Mouse (Mus musculus) spleen, adult 2 months (tissue): ENCODE data around the gene Rbl1. TPM values are rescaled to one million over a fixed set of nuclear protein-coding genes. Genes with fewer than 3 reads are reported as not detected.
"Not testable (repeated sequence)": the region's sequence is repeated elsewhere in the genome, so short reads cannot be mapped to it uniquely, and the experiment has no call there.

ENCODE experiments used
- DNase-seq, 2 experiments: peaks; one replicate each; pipeline versions ENCODE4 v3.0.0 to v3.0.0-alpha.2; 2012 to 2021; ENCODE audit warnings: low spot score in 2 of 2, low read depth in 1 of 2
- H3K27ac ChIP-seq: fragments of 200-500 bp; 2 replicates; pipeline ENCODE4 v1.5.1; 2012; ENCODE audit warnings: low read length, inconsistent platforms; ENCODE audit not compliant: insufficient read depth
- H3K27me3 ChIP-seq: fragments of 200-500 bp; 2 replicates; pipeline ENCODE4 v1.6.1; 2012; ENCODE audit warnings: mild to moderate bottlenecking, moderate library complexity, low read length, inconsistent platforms; ENCODE audit not compliant: control insufficient read depth, insufficient read depth
- H3K36me3 ChIP-seq: fragments of 200-500 bp; 2 replicates; pipeline ENCODE4 v1.6.1; 2012; ENCODE audit warnings: mild to moderate bottlenecking, low read length, inconsistent platforms; ENCODE audit not compliant: control insufficient read depth, insufficient read depth
- H3K4me1 ChIP-seq: fragments of 200-500 bp; 2 replicates; pipeline ENCODE4 v1.6.1; 2011; ENCODE audit warnings: inconsistent platforms; ENCODE audit not compliant: control insufficient read depth, insufficient read depth, insufficient read length
- H3K4me3 ChIP-seq: fragments of 200-500 bp; 2 replicates; pipeline ENCODE4 v1.5.1; 2011; ENCODE audit warnings: mild to moderate bottlenecking, inconsistent platforms; ENCODE audit not compliant: insufficient read depth, insufficient read length; ENCODE audit errors: extremely low read depth
- CTCF ChIP-seq: fragments of 200-500 bp; IDR thresholded peaks from 2 replicates; pipeline ENCODE4 v1.5.1; 2011; ENCODE audit warnings: mild to moderate bottlenecking, inconsistent platforms; ENCODE audit not compliant: insufficient read depth, insufficient read length, insufficient replicate concordance; ENCODE audit errors: extremely low read depth
- POLR2A ChIP-seq: fragments of 200-500 bp; IDR thresholded peaks from 2 replicates; pipeline ENCODE4 v1.6.1; 2011; ENCODE audit warnings: low read depth, low read length, inconsistent platforms
- WGBS: fragments of 180-500 bp; shearing (Covaris S2); methylation state at CpG from one replicate; pipeline ENCODE4 v1.1.7; 2018; 5-methylcytosine and 5-hydroxymethylcytosine counted together
- polyA plus RNA-seq: library from polyadenylated mRNA; depleted of rRNA; stranded (reverse); fragments of >200 nt; gene quantifications from 2 replicates; pipeline ENCODE4 v1.2.3, GENCODE M21; 2012

Rbl1 gene
- polyA plus RNA-seq, 1 experiment: 5.0 TPM

GRCm38 (mm10) chr2:157211731-157212130, 7.4 kb upstream of the Rbl1 start:
- WGBS: 93% methylated on average over 7 of the region's 7 CpGs
- DNase-seq: no peak
- TF ChIP-seq CTCF (no peak), POLR2A (no peak)
- no peak overlapping the region for H3K27ac ChIP-seq
- H3K27me3 ChIP-seq: no peaks in the 10 kb centered on the region
- H3K36me3 ChIP-seq: no peaks in the 10 kb centered on the region
- no peaks in the 10 kb centered on the region for H3K4me1 ChIP-seq
- no peak overlapping the region for H3K4me3 ChIP-seq

DNA sequence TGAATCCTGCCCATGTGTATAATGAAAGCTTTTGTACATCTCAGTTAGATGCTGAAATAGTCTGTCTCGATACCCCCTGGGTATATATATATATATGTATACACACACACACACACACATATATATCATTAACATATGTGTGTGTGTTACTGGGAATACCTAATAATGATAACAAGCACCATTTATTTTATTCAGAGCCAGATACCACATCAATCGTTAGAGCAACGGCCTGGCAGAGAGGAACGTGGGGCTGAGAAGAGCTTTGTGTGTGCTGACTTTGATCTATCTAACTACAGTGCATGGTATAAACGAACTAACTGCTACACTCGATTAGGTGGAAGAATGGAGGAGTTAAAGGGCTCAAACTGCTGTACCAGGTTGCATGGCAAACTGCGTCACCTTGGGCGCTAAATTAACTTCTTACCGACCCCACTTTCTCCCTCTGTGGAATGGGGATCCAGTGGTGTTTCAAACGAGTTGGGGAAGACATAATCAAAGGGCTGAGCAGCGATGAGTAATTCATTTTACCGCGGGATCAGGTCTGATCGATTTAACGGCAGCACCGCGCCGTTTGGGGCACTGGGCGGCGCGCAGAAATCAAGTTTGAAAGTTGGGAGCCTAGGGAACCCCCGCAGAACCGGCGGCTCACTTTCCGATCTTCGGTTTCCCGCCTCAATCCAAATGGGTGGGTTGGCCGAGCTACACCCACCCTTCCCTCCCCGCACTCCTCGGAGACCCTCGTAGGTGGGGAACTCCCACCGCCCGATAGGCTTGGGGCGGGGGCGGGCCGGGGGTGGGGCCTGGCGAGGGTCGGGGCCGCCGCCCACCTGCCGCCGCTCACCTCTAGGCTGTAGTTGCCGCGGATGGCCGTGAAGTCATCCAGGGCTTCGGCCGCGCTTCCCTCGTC, 622 bp downstream of the Rbl1 start:
- Histone ChIP-seq H3K27me3 (no peaks in the 10 kb centered on the region), H3K36me3 (no peaks in the 10 kb centered on the region), H3K4me1 (peaks cover 9% of the 10 kb centered on the region; the same call in 1 of the 2 replicates), H3K27ac (peak overlapping the region; percentile 85), H3K4me3 (peak overlapping the region; percentile 94)
- no peak for TF ChIP-seq POLR2A
- 0 out of 2 replicates have a peak, but pooled peaks have one; percentile 4 for TF ChIP-seq CTCF
- peak in 1 of 2 experiments; percentile 49 for DNase-seq
- under 1% methylated on average over 47 of the region's 49 CpGs for WGBS

DNA sequence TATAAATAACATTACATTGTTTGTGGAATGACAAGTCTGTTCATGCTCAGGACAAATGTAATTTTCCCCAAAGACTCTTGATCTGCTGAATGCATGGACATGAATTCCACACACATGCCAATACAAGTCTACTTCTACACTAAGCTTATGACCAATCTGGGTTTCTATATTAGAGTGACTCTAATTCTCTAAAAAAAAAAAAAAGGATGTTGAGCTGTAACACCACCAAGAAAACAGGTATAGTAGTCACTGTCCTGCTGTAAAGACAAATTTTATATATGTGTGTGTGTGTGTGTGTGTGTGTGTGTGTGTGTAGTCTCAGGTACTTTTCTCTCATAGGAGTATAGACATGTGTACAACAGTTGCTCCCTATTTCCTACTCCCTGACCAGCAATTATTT, 1.3 kb downstream of the Rbl1 start:
- Histone ChIP-seq H3K36me3 (no peaks in the 10 kb centered on the region), H3K27me3 (no peaks in the 10 kb centered on the region), H3K4me1 (peaks cover 9% of the 10 kb centered on the region; the same call in 1 of the 2 replicates), H3K4me3 (no peak overlapping the region; the same call in 1 of the 2 replicates), H3K27ac (no peak overlapping the region)
- DNase-seq: no peak
- TF ChIP-seq POLR2A (no peak), CTCF (no peak)

DNA sequence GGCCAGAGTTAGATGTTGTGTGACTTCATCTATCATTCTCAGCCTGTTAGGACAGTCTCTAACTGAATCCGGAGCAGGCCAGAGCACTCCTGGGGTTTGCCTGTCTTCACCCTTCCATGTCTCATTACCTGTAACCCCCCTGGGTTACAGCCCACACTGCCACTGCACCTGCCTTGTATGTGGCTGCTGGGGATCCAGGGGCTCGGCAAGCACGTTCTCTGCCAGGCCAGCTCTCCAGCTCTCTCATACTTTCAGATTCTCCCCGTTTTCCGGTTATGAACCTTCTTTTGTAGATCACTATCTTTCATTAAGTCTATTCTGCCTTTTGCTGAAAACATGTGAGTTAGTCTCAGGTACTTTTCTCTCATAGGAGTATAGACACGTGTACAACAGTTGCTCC, 2.0 kb downstream of the Rbl1 start:
- Histone ChIP-seq H3K36me3 (no peaks in the 10 kb centered on the region), H3K4me1 (peaks cover 9% of the 10 kb centered on the region; the same call in 1 of the 2 replicates), H3K4me3 (0 out of 2 replicates have a peak overlapping the region, but pooled peaks have one; percentile 3), H3K27ac (peak overlapping the region; percentile 75), H3K27me3 (no peaks in the 10 kb centered on the region)
- WGBS: 48% methylated on average over 6 of the region's 6 CpGs
- no peak for DNase-seq
- TF ChIP-seq POLR2A (no peak), CTCF (no peak)

DNA sequence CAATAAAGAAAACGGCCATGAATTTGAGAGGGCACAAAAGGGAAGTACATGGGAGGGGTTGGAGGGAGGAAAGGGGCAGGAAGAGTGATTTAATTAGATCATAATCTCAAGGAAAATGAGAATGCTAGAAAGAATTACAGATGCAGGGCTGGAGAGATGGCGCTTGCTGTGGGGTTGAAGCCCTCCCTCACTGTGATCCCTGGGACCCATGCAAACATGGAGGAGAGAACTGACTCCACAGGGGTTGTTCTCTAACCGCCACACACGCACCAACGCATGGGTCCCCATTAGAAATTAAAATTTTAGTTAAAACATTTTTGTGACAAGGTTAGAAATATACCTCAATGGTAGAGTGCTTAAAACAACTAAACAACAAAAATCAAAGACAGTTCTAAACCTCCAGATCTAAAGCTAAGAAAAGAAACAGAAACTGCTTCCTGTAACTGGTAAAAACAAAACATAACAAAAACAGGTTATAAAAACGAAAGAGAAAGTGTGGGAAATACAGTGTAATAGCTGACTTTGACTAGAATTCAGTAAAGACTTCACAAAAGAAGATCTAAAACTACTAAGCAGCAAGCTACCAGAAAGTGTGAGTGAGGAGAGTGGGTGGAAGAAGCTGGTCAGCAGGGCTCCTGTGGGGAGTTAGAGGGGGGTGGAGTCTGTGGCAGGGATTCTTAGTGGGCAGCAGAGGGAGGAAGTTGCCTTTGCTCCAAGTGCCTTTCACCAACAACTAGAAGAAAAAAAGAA, 3.1 kb downstream of the Rbl1 start:
- Histone ChIP-seq H3K27ac (peak overlapping the region; percentile 90), H3K36me3 (peaks cover 5% of the 10 kb centered on the region), H3K4me1 (peaks cover 9% of the 10 kb centered on the region; the same call in 1 of the 2 replicates), H3K27me3 (no peaks in the 10 kb centered on the region), H3K4me3 (peak overlapping the region; percentile 43)
- WGBS: 20% methylated on average over 6 of the region's 6 CpGs
- TF ChIP-seq POLR2A (no peak; the same call in 1 of the 2 replicates), CTCF (no peak)
- DNase-seq: peak in 1 of 2 experiments; percentile 50

DNA sequence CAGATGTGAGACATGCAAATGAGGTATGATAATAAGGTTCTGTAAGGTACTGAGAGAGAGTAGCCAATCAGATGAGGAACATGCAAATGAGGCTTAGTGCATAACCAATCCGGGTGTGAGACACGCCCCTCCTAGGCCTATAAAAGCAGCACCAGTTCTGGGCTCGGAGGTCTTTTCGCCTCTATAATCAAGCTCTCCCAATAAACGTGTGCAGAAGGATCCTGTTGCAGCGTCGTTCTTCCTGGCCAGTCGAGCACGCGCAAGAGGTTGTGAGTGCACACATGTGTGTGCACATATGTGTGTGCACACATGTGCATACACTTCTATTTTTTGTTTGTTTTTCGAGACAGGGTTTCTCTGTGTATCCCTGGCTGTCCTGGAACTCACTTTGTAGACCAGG, 5.9 kb downstream of the Rbl1 start:
- H3K27ac ChIP-seq, DNase-seq, H3K27me3 ChIP-seq, H3K4me1 ChIP-seq, H3K4me3 ChIP-seq: not testable (repeated sequence)
- 99% methylated on average over 11 of the region's 11 CpGs for WGBS
- H3K36me3 ChIP-seq: peaks cover 17% of the 10 kb centered on the region

DNA sequence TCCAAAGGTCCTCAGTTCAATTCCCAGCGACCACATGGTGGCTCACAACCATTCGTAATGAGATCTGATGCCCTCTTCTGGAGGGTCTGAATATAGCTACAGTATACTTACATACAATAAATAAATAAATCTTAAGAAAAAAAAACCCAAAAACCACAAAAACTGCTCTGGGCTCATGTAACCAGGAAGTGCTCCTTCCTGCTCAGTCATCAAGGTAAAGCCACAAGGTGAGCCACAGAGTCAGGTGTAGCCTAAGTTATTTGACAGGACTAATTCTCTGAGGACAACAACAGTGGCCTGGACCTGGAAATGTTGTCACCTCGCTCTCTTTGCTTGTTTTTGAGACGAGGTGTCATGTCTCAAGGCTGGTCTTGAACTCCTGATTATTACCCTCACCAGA, 13.7 kb downstream of the Rbl1 start:
- Histone ChIP-seq H3K36me3 (peaks cover 30% of the 10 kb centered on the region), H3K27me3 (no peaks in the 10 kb centered on the region), H3K4me3 (no peak overlapping the region), H3K27ac (no peak overlapping the region), H3K4me1 (no peaks in the 10 kb centered on the region)
- DNase-seq: no peak
- TF ChIP-seq CTCF: no peak
- WGBS: 94% methylated on average over 4 of the region's 4 CpGs
